Mouse (Mus musculus) stomach, postnatal 0 days (tissue): ENCODE measurements around the gene Hk2.

Source experiments
- CTCF ChIP-seq: IDR thresholded peaks from 2 replicates; pipeline ENCODE4 v1.5.1; 2016; ENCODE audit warnings: antibody characterized with exemption, low read depth, mild to moderate bottlenecking, moderate library complexity
- EP300 ChIP-seq: optimal IDR thresholded peaks from 2 replicates; pipeline ENCODE3; 2016; ENCODE audit warnings: antibody characterized with exemption

DNA sequence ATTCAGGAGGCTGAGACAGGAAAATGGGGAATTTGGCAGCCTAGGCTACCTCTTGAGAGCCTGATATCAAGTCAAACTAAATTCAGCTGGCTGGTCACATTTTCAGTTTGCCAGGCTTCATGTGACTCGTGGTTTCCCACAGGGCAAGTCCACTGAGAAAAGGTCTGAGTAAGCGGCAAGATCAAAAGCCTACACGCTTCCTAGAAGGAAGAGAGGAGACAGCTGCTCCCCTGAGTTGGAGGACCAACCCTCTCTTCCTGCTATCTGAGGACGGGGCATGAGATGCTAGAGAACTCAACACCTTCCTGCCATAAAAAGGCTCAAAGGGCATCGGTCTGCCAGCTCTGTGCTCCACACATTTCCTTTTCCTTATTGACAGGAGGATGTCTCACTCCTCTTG, 27.2 kb downstream of the Hk2 start:
- TF ChIP-seq CTCF (no peak), EP300 (no peak)
